Mouse (Mus musculus) embryo, embryonic 9.5 days (tissue): Measurements from ENCODE around the gene Ttc8.
"Not testable (repeated sequence)": the region's sequence is repeated elsewhere in the genome, so short reads cannot be mapped to it uniquely, and the experiment has no call there.

Source experiments
- DNase-seq: peaks from one replicate; pipeline ENCODE4 v3.0.0-alpha.2; 2017; ENCODE audit errors: extremely low spot score

The Ttc8 gene

DNA sequence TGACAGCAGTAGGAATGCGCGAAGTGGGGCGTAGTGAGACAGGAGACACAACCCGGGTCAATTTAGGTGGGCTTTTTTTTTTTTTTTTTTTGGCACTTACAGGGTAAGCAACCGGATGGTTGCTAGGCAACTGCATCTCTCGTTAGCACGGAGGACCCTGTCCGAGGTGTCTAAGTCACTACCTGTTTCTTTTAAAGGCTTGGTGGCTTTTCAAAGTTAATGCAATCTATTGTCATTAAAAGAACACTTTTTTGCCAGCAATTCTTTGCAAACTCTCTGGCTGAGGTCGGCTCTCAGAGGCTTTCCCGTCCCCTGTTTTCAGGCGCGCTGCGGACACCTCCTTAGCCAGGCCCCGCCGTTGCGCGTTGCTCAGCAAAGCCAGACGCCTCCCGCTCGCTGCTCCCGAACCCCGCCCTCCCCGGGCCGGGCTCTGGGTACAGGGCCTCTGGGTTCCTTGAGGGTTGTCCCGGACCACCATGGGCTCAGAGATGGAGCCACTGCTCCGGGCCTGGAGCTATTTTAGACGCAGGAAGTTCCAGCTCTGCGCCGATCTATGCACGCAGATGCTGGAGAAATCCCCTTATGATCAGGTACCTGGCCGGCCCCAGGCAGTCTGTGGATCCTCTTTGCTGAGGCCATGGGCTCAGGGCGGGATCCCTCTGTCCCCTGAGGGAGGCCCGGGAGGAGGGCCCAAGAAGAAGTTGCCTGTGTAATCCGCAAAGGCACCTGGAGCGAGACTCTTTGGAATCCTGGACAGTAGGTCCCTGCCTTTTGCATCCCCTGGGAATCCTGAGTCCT is at the start of gene Ttc8:
Ttc8 (plus strand) TSS at position 381 of the 798 bp plus-strand sequence.
- peak; percentile 94 for DNase-seq

DNA sequence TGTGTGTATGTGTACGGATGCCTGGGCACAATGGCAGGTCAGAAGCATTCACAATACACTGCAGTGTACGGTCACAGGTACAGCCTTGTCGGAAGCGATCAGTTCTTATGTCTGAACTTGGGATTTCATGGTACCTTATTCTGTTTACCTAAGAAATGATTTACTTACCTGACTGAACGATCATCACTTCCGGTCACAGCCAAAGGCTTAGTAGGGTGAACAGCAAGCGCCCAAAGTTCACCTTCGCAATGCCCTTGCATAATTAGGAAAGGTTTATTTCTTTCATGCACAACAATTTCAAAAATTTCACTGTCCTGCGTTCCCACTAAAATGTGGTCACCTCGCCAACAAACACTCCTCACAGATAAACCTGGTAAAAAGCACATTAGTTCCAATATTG is 47.5 kb upstream of the Ttc8 start:
- DNase-seq = no peak

DNA sequence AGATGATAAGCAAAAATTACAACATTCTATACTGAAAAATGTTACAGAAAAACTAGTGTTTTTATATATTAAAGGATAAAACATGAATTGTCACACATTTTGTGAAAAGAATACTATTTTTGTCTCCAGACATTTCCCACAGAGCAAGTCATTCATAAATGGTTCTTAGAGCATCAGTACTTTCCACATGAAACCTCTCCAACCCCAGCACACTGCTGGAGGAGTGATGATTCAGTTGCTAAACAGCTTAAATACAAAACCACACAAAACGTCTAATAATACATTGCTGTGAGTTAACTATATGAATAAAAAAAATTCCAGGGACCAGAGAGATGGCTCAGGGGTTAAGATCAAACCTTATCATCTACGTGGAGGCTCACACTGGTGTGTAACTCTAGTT is 45.2 kb upstream of the Ttc8 start:
- no peak for DNase-seq

DNA sequence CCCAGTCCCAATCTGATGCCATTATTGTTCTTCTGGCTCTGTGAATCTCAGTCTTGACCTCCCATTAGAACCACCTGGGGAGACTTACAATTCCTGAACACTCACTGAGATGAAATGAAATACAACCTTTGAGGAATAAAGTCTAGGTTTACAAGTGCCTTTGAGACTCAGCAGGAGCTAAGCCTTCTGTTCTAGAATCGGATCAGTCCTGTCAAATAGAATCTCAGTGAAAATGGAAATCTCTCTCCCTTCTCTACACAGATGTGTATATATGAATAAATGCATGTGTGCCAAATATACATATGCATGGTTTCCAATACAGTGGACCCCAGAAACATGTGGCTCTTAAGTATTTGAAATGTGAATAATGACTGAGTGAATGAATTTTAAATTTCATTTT is 41.7 kb upstream of the Ttc8 start:
- DNase-seq = no peak

DNA sequence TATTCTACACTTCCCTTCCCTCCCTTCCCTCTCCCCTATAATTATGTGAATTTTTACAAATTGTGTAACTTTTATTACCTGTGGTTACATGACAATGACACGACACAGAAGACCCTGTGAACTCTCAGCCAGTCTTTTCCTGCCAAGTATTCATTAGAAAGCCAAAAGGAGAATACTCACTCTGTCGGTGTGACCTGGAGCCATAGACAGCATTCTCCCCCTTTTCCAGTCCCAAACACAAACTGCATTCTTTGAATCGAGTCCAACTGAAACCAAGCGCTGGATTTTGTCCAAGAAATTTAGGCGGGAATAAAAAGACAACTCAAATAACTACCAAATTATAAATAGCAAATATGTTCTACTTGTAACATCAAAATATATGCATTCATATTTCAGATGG is 38.6 kb upstream of the Ttc8 start:
- DNase-seq = no peak

DNA sequence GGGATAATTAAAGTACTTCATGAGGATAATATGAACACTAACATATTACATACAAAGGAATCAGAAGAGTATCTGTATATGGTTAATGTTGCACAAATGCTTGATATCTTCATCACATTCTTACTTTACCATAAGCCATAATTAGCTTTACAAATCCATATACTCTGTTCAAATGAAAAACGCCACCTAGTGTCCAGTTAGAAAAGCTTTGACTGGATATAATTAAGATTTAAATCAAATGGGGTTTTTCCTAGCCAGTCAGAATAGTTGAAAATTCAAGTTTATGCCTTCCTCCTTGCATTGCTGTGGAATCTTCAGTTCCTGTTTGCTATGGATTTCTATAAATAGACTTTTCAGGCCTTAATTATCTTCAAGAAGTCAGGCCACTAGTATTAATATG is 35.9 kb upstream of the Ttc8 start:
- DNase-seq = no peak

DNA sequence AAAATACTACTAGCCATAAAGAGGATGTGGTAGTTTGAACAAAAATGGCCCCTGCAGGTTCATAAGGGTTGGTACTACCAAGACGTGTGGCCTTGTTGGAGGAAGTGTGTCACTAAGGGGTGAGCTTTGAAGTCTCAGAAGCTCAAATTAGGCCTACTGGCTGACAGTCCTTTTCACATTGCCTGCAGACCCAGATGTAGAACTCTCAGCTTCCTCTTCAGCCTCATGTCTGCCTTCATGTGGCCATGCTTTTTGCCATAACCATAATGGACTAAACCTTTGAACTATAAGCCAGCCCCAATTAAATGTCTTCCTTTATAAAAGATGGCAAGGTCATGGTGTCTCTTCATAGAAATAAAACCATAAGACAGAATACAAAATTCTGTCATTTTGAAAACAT is 23.6 kb upstream of the Ttc8 start:
- DNase-seq = no peak

DNA sequence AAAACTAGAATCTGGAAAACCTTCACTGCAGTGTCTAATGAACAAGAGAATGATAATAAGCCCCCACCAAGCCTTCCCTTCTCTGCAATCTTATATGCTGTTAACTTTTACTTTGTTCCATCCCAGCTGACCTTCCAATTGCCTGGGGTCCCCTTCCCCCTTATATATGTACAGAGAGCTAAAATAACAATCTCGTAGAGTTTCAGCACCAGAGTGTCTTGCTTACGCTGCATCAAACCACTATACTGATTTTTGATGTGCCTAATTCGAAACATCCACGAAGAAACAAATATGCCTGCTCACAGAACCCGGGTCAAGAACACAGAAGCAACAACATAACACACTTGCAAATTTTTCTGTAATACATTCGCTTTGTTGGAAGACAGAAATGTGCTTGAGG is 20.7 kb upstream of the Ttc8 start:
- DNase-seq = no peak

DNA sequence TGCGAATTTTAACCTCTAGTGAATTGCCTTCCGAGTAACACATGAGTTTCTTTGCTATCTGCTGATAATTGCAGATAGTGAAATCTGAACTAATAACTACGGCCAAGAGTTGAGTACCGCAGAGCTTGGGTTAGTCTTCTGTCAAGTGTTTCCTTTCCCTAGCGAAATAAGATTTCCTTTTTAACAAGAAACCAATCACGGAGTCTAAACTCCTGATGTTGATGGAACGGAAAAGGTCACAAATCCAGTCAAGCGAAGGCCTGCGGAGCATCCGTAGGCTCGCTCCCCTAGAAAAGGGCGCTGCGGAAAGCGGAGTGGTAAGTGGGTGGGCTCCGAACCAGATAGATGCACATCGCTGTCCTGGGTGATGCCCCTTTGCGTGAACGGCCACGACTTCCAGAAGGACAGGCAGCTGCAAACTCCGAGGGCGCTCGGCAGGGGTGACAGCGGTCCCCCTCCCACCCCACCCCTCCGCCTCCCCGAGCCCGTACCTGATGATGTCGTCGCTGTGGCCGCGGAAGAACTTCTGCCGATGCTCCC is 20.0 kb upstream of the Ttc8 start:
- no peak for DNase-seq

DNA sequence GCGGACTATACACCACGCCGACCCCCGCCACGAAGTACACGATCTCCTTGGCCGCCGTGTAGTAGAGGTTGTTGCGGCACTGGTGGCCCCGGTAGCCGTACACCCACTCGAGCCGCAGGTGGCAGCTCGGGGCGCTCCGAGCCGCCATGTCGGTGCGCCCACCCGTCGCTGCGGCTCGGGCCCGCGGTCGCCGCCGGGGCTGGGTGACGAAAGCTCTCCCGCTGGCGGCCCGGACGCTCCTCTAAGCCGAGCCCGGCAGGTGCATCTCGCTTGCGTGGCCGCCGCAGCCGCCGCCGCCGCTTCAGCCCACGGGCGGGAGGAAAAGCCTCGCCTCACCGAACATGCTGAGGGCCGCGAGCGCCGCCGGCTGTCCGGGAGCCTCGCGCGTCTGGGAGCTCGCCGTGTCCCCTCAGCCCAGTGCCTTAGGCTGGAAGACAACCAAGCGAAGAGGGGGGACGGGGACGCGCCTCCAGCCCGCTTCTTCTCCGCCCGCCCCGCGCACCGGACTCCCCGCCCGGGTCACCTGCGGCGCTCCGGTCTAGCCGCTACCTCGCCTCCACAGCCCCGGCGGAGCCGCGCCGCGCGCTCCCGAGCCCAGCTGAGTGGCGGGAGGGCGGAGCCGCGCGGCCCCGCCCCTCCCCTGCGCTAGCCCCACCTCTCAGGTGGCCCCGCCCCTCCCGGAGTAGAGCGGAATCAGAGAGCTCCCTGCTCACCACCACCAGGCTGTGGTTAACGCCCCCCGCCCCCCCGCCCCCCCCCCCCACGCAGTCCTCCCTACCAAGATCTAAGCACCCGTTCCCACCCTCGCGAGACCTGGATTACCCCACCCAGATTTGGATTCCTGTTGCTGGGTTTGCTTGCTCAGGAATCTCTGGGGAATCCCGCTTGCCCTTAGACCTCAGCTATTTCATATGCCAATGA is 19.2 kb upstream of the Ttc8 start, which contains the start of gene Eml5:
Eml5 (minus strand) TSS at position 604 of the 921 bp plus-strand sequence.
- peak; percentile 89 for DNase-seq

DNA sequence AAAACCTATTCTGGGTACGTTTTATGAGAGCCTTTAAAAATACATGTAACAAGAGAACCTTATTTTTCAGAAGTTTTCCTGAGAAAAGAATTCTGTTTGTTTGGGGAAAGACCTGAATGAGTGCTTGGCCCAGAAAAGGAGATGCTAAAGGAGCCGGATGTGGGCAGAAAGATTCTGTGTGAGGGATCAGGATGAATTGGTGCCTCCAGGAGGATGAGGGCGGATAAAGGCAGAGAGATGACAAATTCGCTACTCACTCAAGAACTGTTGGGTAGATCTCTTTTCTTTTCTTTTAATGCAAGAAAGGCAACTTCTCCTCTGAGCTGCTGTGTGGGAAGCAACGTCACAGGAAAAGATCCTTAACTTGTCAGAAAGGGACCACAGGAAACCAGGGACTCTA is 14.9 kb upstream of the Ttc8 start:
- DNase-seq = no peak

DNA sequence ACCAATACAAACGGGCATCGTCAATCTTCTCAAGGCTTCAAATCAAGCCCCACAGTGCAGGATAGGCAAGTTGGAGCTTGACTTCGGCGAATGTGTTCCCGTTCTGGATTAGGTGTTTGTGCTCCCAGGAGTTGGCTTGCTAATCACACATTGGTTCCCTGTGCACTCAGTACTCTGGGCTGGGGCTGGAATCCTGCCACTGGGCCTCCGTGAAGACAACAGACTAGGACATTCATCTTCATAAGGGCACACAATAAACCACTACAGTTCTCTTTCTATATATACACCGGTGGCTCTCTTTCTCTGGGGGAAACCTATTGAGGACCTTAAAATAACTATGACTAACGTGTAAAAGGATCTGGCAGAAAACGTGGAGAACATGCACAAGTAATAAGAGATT is 10.3 kb upstream of the Ttc8 start:
- DNase-seq = no peak

DNA sequence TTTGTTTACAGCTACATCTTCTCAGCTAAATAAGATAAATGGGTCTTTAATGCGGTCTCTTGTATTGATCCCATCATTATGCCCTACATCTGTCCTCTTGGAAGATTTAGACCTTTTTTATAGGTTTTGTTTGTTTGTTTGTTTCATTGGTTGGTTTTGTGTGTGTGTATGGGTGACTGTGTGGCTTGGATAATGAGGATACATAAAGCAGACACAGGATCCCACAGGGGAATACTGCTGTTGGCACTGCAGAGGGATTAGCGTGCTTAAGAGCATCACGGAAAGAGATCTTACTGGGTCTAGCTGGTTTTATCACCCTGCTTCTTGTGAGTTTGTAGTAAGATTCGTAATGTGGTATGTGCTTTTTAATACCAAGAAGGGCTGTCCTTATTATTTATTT is 10.8 kb downstream of the Ttc8 start:
- no peak for DNase-seq

DNA sequence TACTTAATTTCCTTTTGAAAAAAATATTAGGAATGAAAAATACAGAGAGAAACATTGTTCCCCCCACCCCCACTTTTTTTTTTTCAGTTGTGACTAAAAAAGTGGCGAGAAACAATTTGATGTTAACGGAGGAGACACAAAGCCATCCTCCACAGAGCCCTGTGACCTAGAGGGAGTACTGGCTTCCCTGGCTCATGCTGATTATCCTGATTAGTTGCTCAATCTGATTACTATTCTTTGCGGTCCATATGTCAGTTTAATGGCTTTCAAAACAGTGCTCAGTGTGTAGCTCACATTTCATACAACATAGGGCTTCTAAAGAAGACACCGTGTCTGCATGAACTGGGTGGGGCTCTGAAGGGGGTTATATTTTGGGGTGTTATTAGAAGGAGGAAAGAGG is 12.1 kb downstream of the Ttc8 start:
- no peak for DNase-seq

DNA sequence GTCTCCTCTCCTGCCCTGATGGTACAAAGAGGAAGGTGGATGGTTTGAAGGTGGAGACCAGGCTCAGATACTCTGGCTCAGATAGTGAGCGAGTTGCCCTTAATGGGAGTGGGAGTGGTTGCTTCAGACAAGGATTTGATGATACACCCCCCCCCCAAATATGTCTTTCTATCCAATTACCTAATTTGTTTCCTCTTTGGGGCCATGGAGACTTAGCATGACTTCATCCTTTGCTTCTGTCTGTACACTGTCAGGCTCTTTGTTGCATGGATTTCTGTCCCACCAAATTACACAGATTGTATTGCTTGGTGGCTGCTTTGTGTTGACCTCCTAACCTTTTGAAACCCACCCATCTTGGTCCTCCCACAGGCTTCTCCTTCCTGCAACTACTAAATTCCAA is 12.5 kb downstream of the Ttc8 start:
- DNase-seq = no peak

DNA sequence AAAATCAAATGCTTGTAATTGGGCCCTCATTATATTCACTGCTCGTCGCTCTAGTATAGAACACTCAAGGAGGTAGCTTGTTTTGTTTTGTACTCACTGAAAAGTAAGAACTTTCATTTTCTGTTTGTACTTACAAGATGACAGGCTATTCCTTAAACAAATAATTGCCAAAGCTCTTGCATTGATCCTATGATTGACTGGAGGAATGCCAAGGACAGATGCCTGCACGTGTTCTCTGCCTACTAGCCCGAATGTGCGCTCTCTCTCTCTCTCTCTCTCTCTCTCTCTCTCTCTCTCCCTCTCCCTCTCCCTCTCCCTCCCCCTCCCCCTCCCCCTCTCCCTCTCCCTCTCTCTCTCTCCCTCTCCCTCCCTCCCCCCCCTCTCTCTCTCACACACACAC is 30.9 kb downstream of the Ttc8 start:
- DNase-seq = not testable (repeated sequence)

DNA sequence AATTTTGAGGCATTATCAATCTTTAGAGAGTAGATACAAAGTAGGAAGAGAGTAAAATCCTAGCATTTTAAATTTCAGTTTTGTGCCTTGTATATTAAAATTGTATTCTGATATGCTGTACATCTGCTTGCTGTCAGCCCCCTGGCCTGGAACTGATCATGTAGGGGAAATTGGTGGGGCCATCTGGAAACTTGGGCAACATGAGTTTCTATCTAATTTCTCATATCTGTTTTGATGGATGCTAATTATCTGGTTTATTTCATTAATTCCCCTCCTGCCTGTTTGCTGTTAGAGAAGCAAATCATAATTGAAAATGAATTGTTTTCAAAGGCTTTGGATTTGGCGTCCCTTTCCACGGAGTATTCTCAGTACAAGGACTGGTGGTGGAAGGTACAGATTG is 36.6 kb downstream of the Ttc8 start:
- DNase-seq = no peak

DNA sequence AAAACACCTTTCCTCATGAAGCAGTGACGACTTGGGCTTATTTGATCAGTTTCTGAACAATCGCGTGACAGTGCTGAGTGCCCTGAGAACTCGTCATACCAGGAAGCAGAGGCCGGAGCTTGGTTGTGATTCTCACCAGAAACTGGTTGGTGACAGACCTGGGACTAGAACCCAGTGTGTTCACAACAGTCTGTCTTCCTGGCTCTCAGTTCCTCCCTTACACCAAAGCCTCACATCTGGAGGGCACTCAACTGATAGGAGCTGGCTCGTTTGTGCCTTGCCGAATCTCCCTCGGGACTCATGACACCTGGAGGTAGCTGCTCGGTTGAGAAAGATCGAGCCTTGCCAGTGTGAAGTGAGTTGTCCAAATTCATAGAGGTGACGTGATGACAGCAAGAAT is 37.1 kb downstream of the Ttc8 start:
- DNase-seq = no peak

DNA sequence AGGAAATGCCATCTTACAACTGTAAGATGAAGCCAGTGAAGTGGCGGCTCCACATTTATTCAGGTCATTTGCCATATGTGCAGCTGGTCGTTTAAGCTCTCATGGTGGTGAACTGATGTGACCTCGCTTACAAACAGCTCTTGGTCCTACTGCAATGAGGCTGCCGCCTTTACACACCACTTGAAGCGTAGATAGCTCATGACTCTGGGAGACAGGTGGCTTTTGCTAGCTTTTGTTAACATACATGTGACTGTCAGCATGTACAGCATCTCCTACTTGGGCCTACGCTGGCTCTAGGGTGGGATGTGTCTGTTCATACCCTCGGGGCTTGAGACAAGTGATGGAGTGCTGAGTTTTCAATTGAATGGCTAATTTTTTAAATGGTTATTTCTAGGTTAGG is 40.6 kb downstream of the Ttc8 start:
- no peak for DNase-seq

DNA sequence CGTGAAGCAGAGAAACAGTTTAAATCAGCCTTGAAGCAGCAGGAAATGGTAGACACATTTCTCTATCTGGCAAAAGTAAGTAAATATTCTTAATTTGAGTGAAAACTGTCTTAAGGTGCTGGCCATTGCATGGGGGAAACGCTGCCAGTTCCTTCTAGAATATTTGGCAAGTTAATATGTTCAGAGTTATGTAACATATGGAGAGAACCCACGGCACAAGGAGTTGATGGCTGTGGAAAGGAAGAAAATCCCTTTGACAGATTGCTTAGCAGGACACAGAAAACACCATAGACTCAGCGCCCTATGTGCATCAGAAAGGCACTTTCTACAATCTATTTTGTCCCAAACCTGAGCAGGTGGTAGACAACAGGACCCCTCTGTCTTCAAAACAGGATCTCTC is 41.0 kb downstream of the Ttc8 start:
- DNase-seq = no peak

DNA sequence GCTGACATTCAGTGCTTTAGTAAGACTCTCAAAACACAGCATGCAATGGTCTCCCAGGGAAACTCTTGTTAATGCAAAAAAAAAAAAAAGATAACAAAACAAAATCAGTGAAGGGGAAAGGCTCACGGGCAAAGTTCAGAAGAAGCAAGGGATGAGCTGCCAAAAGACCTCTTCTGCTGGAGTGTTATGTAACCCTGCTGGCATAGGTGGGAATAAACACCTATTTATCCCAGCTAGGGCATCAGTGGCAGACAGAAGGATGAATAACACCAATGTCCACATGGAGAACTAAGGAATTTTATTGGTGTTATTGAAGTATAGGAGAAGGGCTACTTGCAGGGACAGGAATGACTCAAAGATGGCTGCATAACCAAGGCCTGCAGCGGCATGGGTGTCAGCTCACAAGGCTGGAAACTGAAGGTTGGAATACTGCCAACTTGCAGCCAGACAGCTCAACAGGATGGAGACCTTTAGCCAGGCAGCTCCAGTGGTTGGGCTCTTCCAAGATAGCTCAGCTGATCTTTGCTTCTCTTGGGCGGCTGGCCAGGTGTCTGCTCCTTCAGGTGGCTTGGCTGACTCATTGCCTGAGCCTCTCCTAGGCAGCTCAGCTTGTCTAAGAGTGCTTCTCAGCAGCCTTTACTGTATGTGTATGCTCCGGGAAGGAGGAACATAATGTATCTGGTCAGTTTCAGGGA is 45.2 kb downstream of the Ttc8 start:
- DNase-seq = no peak

DNA sequence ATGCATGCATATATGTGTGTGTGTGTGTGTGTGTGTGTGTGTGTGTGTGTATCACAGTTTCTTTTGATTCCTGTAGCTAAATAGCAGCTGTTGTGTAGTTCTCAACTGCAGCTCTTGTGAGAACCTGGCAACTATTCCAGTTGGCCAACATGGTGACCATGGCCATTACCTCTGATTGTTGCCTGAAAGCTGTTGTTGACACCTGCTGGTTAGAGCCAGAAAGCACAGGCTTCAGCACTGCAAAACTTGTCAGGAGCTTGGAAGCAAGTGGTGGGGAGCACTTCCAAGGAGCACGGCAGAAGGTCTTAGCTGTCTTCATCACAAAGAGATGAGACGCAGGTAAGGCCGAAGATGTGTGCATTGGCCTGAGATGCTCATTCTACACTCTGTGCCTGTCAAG is 51.9 kb downstream of the Ttc8 start:
- DNase-seq = no peak
